Mouse (Mus musculus): ENCODE data around the gene Hspb6.

Hspb6 gene

GRCm38 (mm10) chr7:30553021-30553589, 1.1 kb downstream of the Hspb6 start:
- DNase-seq (ENCODE audit: low spot score) = peak; percentile 39

DNA sequence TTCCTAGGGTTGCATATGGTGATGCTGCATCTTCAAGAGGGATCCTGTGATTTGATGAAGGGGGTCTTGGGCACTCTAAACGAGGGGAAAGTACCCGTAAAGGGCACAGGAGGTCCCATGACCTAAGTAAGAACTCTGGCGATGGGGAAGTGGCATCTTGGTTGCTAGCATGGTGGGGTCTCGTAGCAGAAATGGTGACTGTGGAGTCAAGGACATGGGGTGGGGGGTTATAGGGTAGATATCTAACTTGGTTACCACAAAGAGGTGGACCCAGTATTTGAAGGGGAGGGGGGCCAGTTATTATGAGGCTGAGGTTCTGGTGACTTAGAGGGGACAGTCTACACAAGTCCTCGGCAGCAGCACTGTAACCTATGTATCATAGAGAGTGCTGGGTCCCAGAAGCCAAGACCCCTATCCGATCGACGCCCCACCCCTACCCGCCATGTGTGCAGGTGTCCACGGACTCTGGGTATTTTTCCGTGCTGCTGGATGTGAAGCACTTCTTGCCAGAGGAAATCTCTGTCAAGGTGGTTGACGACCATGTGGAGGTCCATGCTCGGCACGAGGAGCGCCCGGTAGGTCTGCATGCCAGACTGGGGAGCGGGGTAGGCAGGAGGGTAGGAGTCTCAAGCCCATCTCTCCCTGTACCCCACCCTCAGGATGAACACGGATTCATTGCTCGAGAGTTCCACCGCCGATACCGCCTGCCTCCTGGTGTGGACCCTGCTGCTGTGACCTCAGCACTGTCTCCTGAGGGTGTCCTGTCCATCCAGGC, 2.0 kb downstream of the Hspb6 start:
- DNase-seq (ENCODE audit: low spot score) = no peak

- DNase-seq (ENCODE audit: low spot score) = no peak
These were observed 5.0 kb downstream of the Hspb6 start for GRCm38 (mm10) chr7:30556894-30557536.

DNA sequence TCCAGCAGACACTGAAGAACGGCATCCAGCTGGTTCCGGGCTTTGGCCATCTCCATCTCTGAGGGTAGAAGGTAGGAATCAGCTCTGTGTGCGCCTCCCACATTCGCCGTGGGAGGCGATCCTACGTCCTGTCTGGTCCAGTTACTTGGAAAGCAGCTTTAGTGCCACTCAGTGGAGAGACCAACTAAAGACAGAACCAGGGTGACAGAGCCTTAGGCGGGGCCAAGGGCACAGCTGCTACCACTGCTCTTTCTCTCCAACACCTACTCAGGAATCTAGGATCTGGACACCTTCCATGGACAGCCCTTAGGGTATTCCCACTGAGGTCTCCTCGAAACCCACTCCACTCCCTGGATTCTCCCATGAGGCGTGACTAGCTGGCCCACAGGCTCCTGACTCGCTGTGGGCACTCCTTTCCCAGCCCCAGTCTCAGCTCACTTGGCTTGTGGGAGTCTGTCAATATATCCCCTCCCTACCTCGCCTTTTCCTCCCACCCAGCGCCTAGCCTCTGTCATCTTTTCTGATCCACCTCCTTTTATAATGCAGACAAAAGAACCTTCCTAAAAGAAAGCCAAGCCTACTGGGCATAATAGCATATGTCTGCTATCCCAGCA, 6.0 kb downstream of the Hspb6 start:
- no peak for DNase-seq (ENCODE audit: low spot score)

- DNase-seq (ENCODE audit: low spot score) = peak; percentile 22
These were observed 6.9 kb downstream of the Hspb6 start for GRCm38 (mm10) chr7:30558656-30559442.

GRCm38 (mm10) chr7:30559443-30559954, 7.5 kb downstream of the Hspb6 start, which contains the start of gene Lin37:
Lin37 (minus strand) TSS chr7:30559838.
- peak; percentile 83 for DNase-seq (ENCODE audit: low spot score)

GRCm38 (mm10) chr7:30560296-30560695, 8.3 kb downstream of the Hspb6 start:
- DNase-seq (ENCODE audit: low spot score) = no peak

DNA sequence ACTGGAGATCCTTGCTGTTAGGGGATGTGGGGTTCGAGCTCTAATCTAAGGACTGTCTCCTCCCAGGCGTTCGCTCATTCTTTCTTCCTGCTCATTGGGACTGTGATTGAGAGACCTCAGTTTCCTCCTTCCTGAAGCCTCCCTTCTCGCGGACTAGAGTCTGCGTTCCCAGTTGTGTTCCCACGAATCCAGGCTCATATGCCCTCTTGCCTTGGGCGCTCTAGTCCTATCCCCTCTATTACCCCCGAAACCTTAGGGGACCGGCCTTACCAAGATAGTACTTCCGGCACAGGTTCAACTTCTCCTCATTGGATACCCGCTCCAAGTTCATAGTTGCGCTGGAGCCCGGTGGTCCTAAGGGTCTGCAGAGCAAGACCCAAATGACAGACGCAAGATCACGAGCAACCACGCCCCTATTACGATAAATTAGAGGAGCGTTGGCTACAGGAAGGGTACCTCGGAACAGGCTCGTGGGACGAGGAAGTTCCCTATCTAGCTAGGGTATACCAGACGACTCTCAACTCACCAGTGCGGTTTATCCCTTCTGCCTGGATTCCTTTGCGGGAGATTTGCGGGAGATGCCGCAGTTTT, 10.6 kb downstream of the Hspb6 start:
- DNase-seq (ENCODE audit: low spot score) = no peak

DNA sequence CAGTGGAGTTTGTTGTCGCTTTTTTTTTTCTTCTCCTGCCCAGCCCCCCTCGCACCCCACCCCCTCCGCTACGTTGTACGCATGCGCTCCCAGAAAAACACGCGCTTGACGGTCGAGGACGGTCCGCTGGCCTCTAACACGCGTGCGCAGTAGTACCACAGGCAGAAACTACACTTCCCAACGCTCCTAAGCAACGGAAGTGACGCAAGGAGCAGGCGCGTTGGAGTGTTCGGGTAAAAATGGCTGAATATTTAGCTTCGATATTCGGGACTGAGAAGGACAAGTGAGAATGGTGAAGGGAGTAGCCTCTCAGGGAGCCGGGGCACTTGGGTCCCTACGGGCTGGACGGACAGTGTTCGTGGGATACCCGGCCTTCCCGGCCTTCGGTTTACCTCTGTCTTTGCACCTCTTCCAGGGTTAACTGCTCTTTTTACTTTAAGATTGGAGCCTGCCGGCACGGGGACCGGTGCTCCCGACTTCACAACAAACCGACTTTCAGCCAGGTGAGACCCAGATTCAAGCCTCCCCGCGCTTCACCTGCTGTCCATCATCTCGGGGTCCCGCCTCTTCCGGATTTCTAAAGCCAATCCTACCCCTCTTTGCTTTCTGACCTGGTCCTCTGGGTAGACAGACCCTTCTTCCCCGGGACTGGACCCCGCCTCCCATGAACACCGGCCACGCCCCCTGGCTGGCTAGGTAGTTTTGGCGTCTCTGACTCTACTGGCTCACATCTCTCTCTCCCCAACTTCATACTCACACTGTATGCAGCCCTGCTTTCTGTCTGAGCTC, 11.3 kb downstream of the Hspb6 start, which contains the start of the genes U2af1l4, Gm49396 and Psenen:
U2af1l4 (plus strand) TSS at position 185 of the 789 bp plus-strand sequence.
Gm49396 (plus strand) TSS at position 228 of the 789 bp plus-strand sequence.
Psenen (minus strand) TSS at position 511 of the 789 bp plus-strand sequence.
- peak; percentile 86 for DNase-seq (ENCODE audit: low spot score)

GRCm38 (mm10) chr7:30563906-30564280, 11.9 kb downstream of the Hspb6 start:
- DNase-seq (ENCODE audit: low spot score) = peak; percentile 39

GRCm38 (mm10) chr7:30564970-30565571, 13.1 kb downstream of the Hspb6 start, which contains the start of gene Igflr1:
Igflr1 (plus strand) TSS chr7:30565427.
- no peak for DNase-seq (ENCODE audit: low spot score)

- no peak for DNase-seq (ENCODE audit: low spot score)
These were observed 14.1 kb downstream of the Hspb6 start for GRCm38 (mm10) chr7:30566033-30566432.

DNA sequence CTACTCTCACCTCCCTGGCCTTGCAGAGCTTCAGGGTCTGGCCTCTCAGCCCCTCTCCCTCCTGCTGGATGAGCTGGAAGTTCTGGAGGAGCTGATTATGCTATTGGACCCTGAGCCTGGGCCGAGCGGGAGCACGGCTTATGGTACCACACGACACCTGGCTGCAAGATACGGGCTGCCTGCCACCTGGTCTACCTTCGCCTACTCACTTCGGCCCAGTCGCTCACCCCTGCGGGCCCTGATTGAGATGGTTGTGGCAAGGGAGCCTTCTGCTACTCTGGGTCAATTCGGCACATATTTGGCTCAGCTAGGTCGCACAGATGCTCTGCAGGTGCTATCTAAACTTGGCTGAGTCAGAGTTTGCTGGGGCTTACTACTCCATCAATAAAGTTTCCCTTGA, 15.6 kb downstream of the Hspb6 start:
- DNase-seq (ENCODE audit: low spot score) = no peak

GRCm38 (mm10) chr7:30572389-30572788, 20.4 kb downstream of the Hspb6 start:
- no peak for DNase-seq (ENCODE audit: low spot score)

GRCm38 (mm10) chr7:30572969-30573368, 21.0 kb downstream of the Hspb6 start:
- peak; percentile 58 for DNase-seq (ENCODE audit: low spot score)

DNA sequence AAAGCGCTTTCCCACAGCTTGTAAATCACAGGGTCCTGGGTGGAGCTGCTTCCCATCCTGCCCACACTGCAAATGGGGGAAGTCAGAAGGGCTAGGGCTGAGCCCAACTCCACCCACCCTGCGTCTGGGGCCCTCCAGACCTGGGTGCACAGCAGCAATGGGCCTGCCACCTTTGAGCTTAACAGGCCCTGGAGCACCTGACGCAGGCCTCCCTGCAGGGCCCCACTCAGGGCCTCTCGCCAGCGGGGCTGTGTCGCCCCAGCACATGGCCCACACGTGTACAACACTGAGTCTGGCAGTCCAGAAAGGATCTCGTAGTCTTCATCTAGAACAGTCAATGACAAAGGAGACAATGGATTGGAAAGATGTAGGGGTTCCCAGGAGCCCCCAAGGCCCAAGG, 28.0 kb downstream of the Hspb6 start:
- DNase-seq (ENCODE audit: low spot score) = no peak

DNA sequence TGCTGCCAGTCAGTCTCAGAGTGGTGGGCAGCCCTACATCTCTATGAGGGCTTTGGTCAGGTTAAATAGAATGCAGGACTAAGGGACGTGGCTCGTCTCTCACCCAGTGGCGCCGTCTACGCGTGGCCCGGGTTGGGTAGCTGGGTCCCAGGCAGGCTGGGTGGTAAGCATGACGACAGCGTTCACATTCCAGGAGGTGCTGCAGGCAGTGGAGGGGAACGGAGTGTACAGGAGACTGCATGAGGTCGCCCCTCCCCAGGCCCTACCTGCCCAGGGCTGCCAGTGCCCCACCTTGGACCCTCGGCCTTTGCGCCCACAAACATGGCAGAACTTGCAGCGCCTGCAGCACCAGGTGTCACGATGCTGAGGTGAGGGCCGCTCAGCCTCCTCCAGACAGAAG, 29.6 kb downstream of the Hspb6 start:
- no peak for DNase-seq (ENCODE audit: low spot score)

- no peak for DNase-seq (ENCODE audit: low spot score)
These were observed 32.4 kb downstream of the Hspb6 start for GRCm38 (mm10) chr7:30584339-30584738.

DNA sequence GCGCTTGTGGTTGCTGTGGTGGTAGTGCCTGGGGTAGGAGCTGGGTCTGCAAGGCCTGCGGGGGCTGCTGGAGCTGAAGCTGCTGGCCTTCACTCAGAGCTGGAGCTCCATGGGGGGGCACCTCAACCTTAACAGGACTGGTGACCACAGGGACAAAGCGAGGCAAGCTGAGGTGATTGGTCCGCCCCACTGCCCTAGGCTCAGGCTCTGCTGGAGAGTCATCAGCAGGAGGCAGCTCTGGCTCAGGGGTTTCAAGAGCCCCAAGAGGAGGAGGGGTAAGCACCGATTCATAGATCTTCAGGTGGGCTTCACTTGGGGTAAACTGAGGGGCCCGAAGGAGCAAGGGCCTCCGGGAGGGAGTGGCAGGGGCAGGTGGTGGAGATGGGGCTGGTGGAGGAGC, 33.2 kb downstream of the Hspb6 start:
- DNase-seq (ENCODE audit: low spot score) = no peak
